Mouse (Mus musculus) heart, embryonic 15.5 days (tissue): ENCODE measurements around the gene Cnbd2. TPM values are rescaled to one million over a fixed set of nuclear protein-coding genes. Genes with fewer than 3 reads are reported as not detected.

ENCODE experiments used
- ATAC-seq: fragments of 200-750 bp; cut with Nextera tagmentation; replicated peaks from 2 replicates; pipeline ENCODE4 v1.8.0; 2017; ENCODE audit warnings: low read depth, moderate TSS enrichment; ENCODE audit not compliant: insufficient number of reproducible peaks, insufficient read depth, low FRiP score
- H3K27ac ChIP-seq: fragments of 300-500 bp; sonication (generic); 2 replicates; pipeline ENCODE4 v1.5.1; 2015; ENCODE audit warnings: mild to moderate bottlenecking, inconsistent platforms
- H3K27me3 ChIP-seq: fragments of 300-500 bp; sonication (generic); 2 replicates; pipeline ENCODE4 v1.6.1; 2015; ENCODE audit warnings: inconsistent platforms
- H3K36me3 ChIP-seq: fragments of 300-500 bp; sonication (generic); 2 replicates; pipeline ENCODE4 v1.6.1; 2015; ENCODE audit warnings: mild to moderate bottlenecking, inconsistent platforms
- H3K4me1 ChIP-seq: fragments of 300-500 bp; sonication (generic); replicated peaks from 2 replicates; pipeline ENCODE4 v1.6.1; 2015; ENCODE audit warnings: inconsistent platforms
- H3K4me2 ChIP-seq: fragments of 300-500 bp; sonication (generic); 2 replicates; pipeline ENCODE4 v1.6.1; 2015; ENCODE audit warnings: inconsistent platforms, mild to moderate bottlenecking, moderate library complexity
- H3K4me3 ChIP-seq: fragments of 300-500 bp; sonication (generic); 2 replicates; pipeline ENCODE4 v1.5.1; 2015; ENCODE audit warnings: mild to moderate bottlenecking, inconsistent platforms
- H3K9ac ChIP-seq: fragments of 300-500 bp; sonication (generic); 2 replicates; pipeline ENCODE4 v1.6.1; 2015; ENCODE audit warnings: mild to moderate bottlenecking, inconsistent platforms
- H3K9me3 ChIP-seq: fragments of 300-500 bp; sonication (generic); replicated peaks from 2 replicates; pipeline ENCODE4 v1.6.1; 2016; ENCODE audit warnings: inconsistent platforms
- WGBS: fragments of 180-500 bp; shearing (Covaris S2); methylation state at CpG from one replicate; pipeline ENCODE4 v1.1.7; 2015; ENCODE audit warnings: mixed read lengths; 5-methylcytosine and 5-hydroxymethylcytosine counted together
- polyA plus RNA-seq: library from polyadenylated mRNA; unstranded; fragments of >200 nt; fragmentation: Nextera tagmentation; extraction: Ambion mirVana; gene quantifications from 2 replicates; pipeline ENCODE4 v1.2.1, GENCODE M21; 2015

Gene Cnbd2
- polyA plus RNA-seq, 1 experiment from 2014 or later, result 2.6 TPM

GRCm38 (mm10) chr2:156291998-156292397 is 20.1 kb upstream of the Cnbd2 start:
- Histone ChIP-seq H3K4me1 (0 out of 2 replicates have a peak, but pooled peaks cover 9% of the 10 kb centered on the region), H3K27me3 (no peaks in the 10 kb centered on the region), H3K9ac (no peak overlapping the region), H3K4me2 (no peak overlapping the region), H3K9me3 (no peaks in the 10 kb centered on the region), H3K4me3 (no peak overlapping the region), H3K36me3 (peaks cover 24% of the 10 kb centered on the region; the same call in 1 of the 2 replicates), H3K27ac (no peak overlapping the region)
- WGBS, result 81% methylated on average over 1 of the region's 1 CpGs
- no peak for ATAC-seq

- Histone ChIP-seq H3K4me1 (peaks cover 9% of the 10 kb centered on the region; the same call in 1 of the 2 replicates), H3K9me3 (no peaks in the 10 kb centered on the region), H3K9ac (no peak overlapping the region), H3K27me3 (no peaks in the 10 kb centered on the region), H3K36me3 (peaks cover 20% of the 10 kb centered on the region; the same call in 1 of the 2 replicates), H3K27ac (no peak overlapping the region), H3K4me2 (no peak overlapping the region), H3K4me3 (no peak overlapping the region)
- 88% methylated on average over 2 of the region's 2 CpGs for WGBS
- no peak for ATAC-seq
Measured at GRCm38 (mm10) chr2:156295601-156296063, 16.5 kb upstream of the Cnbd2 start.

GRCm38 (mm10) chr2:156296190-156296589 is 15.9 kb upstream of the Cnbd2 start:
- no peaks in the 10 kb centered on the region for H3K9me3 ChIP-seq
- H3K36me3 ChIP-seq, result peaks cover 25% of the 10 kb centered on the region; the same call in 1 of the 2 replicates
- WGBS, result 87% methylated on average over 3 of the region's 3 CpGs

GRCm38 (mm10) chr2:156297653-156298052 is 14.4 kb upstream of the Cnbd2 start:
- no peak overlapping the region for H3K4me3 ChIP-seq
- peaks cover 9% of the 10 kb centered on the region; the same call in 1 of the 2 replicates for H3K4me1 ChIP-seq
- no peak overlapping the region for H3K4me2 ChIP-seq
- H3K27ac ChIP-seq, result peak overlapping the region; percentile 9; the same call in 1 of the 2 replicates
- H3K36me3 ChIP-seq, result peaks cover 29% of the 10 kb centered on the region; the same call in 1 of the 2 replicates
- no peaks in the 10 kb centered on the region for H3K9me3 ChIP-seq
- no peaks in the 10 kb centered on the region for H3K27me3 ChIP-seq
- H3K9ac ChIP-seq, result no peak overlapping the region
- ATAC-seq, result no peak; the same call in 1 of the 2 replicates
- WGBS, result 52% methylated on average over 3 of the region's 3 CpGs

More at GRCm38 (mm10) chr2:156296190-156296589, 15.9 kb upstream of the Cnbd2 start:
- Histone ChIP-seq H3K4me2 (no peak overlapping the region), H3K4me1 (peaks cover 9% of the 10 kb centered on the region; the same call in 1 of the 2 replicates), H3K27me3 (no peaks in the 10 kb centered on the region), H3K4me3 (no peak overlapping the region), H3K27ac (no peak overlapping the region), H3K9ac (no peak overlapping the region)
- ATAC-seq, result no peak

GRCm38 (mm10) chr2:156298458-156298857 is 13.6 kb upstream of the Cnbd2 start:
- no peaks in the 10 kb centered on the region for H3K9me3 ChIP-seq
- ATAC-seq, result no peak
- WGBS, result 68% methylated on average over 7 of the region's 7 CpGs
- H3K4me3 ChIP-seq, result no peak overlapping the region
- H3K27ac ChIP-seq, result no peak overlapping the region
- peaks cover 9% of the 10 kb centered on the region; the same call in 1 of the 2 replicates for H3K4me1 ChIP-seq
- H3K27me3 ChIP-seq, result no peaks in the 10 kb centered on the region
- H3K9ac ChIP-seq, result no peak overlapping the region
- H3K36me3 ChIP-seq, result peaks cover 32% of the 10 kb centered on the region; the same call in 1 of the 2 replicates
- H3K4me2 ChIP-seq, result no peak overlapping the region

GRCm38 (mm10) chr2:156302063-156302462 is 10.0 kb upstream of the Cnbd2 start:
- no peak overlapping the region for H3K27ac ChIP-seq
- H3K4me3 ChIP-seq, result no peak overlapping the region
- ATAC-seq, result no peak
- H3K36me3 ChIP-seq, result peaks cover 45% of the 10 kb centered on the region
- no peaks in the 10 kb centered on the region for H3K27me3 ChIP-seq
- no peak overlapping the region for H3K4me2 ChIP-seq
- H3K9me3 ChIP-seq, result no peaks in the 10 kb centered on the region
- no peak overlapping the region for H3K9ac ChIP-seq
- WGBS, result 88% methylated on average over 4 of the region's 4 CpGs
- H3K4me1 ChIP-seq, result peaks cover 9% of the 10 kb centered on the region; the same call in 1 of the 2 replicates

- WGBS, result 84% methylated on average over 4 of the region's 4 CpGs
- no peak overlapping the region for H3K9ac ChIP-seq
- H3K9me3 ChIP-seq, result no peaks in the 10 kb centered on the region
- H3K27me3 ChIP-seq, result no peaks in the 10 kb centered on the region
- no peak overlapping the region for H3K27ac ChIP-seq
- H3K36me3 ChIP-seq, result peaks cover 39% of the 10 kb centered on the region
- H3K4me1 ChIP-seq, result no peaks in the 10 kb centered on the region
- no peak for ATAC-seq
- no peak overlapping the region for H3K4me2 ChIP-seq
- no peak overlapping the region for H3K4me3 ChIP-seq
Measured at GRCm38 (mm10) chr2:156304351-156304750, 7.7 kb upstream of the Cnbd2 start.

GRCm38 (mm10) chr2:156305818-156306217 is 6.3 kb upstream of the Cnbd2 start:
- Histone ChIP-seq H3K9ac (no peak overlapping the region), H3K4me3 (no peak overlapping the region), H3K4me1 (no peaks in the 10 kb centered on the region), H3K4me2 (no peak overlapping the region), H3K27ac (no peak overlapping the region), H3K9me3 (no peaks in the 10 kb centered on the region), H3K36me3 (peaks cover 38% of the 10 kb centered on the region), H3K27me3 (no peaks in the 10 kb centered on the region)
- 65% methylated on average over 2 of the region's 2 CpGs for WGBS
- ATAC-seq, result no peak

GRCm38 (mm10) chr2:156307261-156307660 is 4.8 kb upstream of the Cnbd2 start:
- H3K36me3 ChIP-seq, result peaks cover 33% of the 10 kb centered on the region
- 53% methylated on average over 5 of the region's 5 CpGs for WGBS
- ATAC-seq, result no peak

GRCm38 (mm10) chr2:156309948-156310347 is 2.2 kb upstream of the Cnbd2 start:
- Histone ChIP-seq H3K36me3 (peaks cover 10% of the 10 kb centered on the region), H3K4me1 (peaks cover 8% of the 10 kb centered on the region; the same call in 1 of the 2 replicates), H3K9ac (no peak overlapping the region), H3K27ac (no peak overlapping the region), H3K9me3 (no peaks in the 10 kb centered on the region), H3K4me3 (no peak overlapping the region), H3K27me3 (no peaks in the 10 kb centered on the region), H3K4me2 (no peak overlapping the region)
- 92% methylated on average over 5 of the region's 5 CpGs for WGBS
- no peak for ATAC-seq

More at GRCm38 (mm10) chr2:156307261-156307660, 4.8 kb upstream of the Cnbd2 start:
- peaks cover 5% of the 10 kb centered on the region; the same call in 1 of the 2 replicates for H3K4me1 ChIP-seq
- no peak overlapping the region for H3K9ac ChIP-seq
- no peaks in the 10 kb centered on the region for H3K27me3 ChIP-seq
- no peak overlapping the region for H3K27ac ChIP-seq
- H3K4me2 ChIP-seq, result no peak overlapping the region
- H3K4me3 ChIP-seq, result no peak overlapping the region
- H3K9me3 ChIP-seq, result no peaks in the 10 kb centered on the region

GRCm38 (mm10) chr2:156310455-156310854 is 1.6 kb upstream of the Cnbd2 start:
- Histone ChIP-seq H3K9me3 (no peaks in the 10 kb centered on the region), H3K4me2 (no peak overlapping the region), H3K27ac (no peak overlapping the region), H3K9ac (no peak overlapping the region), H3K4me1 (peaks cover 8% of the 10 kb centered on the region; the same call in 1 of the 2 replicates), H3K27me3 (no peaks in the 10 kb centered on the region), H3K4me3 (no peak overlapping the region), H3K36me3 (peaks cover 5% of the 10 kb centered on the region; the same call in 1 of the 2 replicates)
- no peak for ATAC-seq
- 91% methylated on average over 5 of the region's 5 CpGs for WGBS

GRCm38 (mm10) chr2:156310945-156311344 is 1.2 kb upstream of the Cnbd2 start:
- Histone ChIP-seq H3K9me3 (no peaks in the 10 kb centered on the region), H3K4me2 (peak overlapping the region; percentile 88), H3K27me3 (no peaks in the 10 kb centered on the region), H3K27ac (peak overlapping the region; percentile 97; the same call in 1 of the 2 replicates), H3K4me1 (peaks cover 8% of the 10 kb centered on the region; the same call in 1 of the 2 replicates), H3K4me3 (peak overlapping the region; percentile 82), H3K9ac (no peak overlapping the region), H3K36me3 (0 out of 2 replicates have a peak, but pooled peaks cover 3% of the 10 kb centered on the region)
- 87% methylated on average over 5 of the region's 5 CpGs for WGBS
- no peak for ATAC-seq
